Mouse (Mus musculus) heart, postnatal 25 days (tissue): ENCODE data around the gene Ercc8. TPM values are rescaled to one million over a fixed set of nuclear protein-coding genes. Genes with fewer than 3 reads are reported as not detected.

Source experiments
- DNase-seq: peaks from one replicate; pipeline ENCODE4 v3.0.0; 2022; ENCODE audit warnings: low spot score
- intact Hi-C: fragments of 180-260 bp; cut with DNase I; formaldehyde crosslinking; loops from one replicate; pipeline ENCODE4 v1.15.1; 2025
- total RNA-seq, 2 experiments: library from RNA; stranded (reverse); gene quantifications; 2 replicates each; pipeline ENCODE4 v1.2.3; 2021

Gene Ercc8
- total RNA-seq = 1 to 10 TPM; 6.3 to 7.2 TPM

DNA sequence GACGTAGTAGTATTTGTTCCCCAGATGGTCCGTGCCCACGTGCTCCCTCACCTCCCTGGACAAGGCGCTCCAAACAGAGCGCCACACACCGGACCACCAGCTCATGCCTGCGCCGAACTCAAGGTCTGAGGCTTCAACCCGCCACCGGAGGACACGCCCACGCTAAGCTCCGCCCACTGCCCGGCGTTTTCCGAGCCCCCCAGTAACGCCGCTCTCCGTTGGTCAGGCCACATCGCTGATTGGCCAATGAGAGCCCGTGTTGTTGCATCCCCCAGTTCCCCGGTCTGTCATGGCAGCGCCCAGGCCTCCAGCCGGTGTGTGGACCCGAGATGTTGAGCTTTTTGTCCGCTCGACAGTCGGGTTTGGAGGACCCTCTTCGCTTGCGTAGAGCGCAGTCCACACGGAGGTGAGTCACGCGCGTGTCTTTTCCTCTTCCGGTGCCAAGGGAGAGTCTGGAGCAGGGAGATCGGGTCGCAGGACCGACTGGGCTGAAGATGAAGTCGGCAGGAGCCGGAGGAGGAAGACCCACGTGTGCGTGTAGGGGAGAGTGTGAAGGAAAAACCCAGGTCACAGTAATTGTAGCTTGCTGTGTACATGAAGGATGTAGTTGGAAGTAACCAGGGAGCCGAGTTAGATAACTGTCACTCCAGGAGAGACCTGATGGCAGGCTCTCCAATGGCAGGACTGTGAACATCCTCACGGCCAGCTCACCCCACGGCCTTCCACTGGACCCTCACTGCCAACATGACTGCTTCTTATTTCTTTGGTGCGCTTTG, at the start of gene Ercc8, which contains the start of gene Ndufaf2:
TSS of gene Ercc8 (plus strand) at position 267 of the 776 bp plus-strand sequence.
TSS of gene Ndufaf2 (minus strand) at position 159 of the 776 bp plus-strand sequence.
- intact Hi-C loops = loop anchor here (10.0 kb wide), 2 partner anchors 274 to 484 kb away; no protein-coding TSS in a partner anchor

DNA sequence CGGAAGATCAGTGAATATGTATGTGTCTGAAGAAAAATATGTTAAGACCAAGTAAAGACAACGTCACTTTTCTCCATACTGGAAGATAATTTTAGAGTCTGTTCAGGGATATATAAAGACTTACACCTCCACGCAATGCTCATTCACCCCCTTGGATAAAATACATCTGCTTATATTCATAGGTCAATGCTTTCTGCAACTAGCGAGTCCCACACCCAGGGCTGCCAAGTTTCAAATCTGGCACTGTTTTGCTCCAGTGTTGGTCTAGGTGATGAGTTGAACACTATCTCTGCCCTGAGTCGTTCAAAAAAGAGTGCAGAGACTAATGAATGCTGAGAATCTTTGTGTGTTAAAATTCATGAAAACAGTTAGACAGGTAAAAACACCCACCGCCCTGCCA, 47.6 kb upstream of the Ercc8 start:
- DNase-seq = no peak
- intact Hi-C loops = no loop called here

More for the DNA sequence above, at the start of gene Ercc8, which contains the start of gene Ndufaf2:
- DNase-seq = peak; percentile 88

DNA sequence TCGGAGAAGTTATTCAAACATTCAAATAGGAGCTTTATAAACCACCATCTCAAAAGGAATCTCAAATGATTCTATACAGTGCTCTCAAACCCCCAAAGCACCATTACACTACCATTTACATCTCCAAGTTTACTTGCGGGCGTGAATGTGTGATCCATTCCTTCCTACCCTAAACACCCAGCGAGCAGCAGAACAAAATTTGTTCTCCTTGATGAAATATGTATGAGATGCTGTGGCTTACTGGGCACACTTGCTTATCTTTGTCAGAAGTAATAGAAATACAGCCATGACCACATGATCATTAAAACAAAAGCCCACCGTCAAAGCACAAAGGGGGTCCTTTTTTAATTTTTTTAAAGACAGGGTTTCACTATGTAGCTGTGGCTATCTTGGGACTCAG, 45.0 kb upstream of the Ercc8 start:
- no peak for DNase-seq
- intact Hi-C loops = no loop called here

DNA sequence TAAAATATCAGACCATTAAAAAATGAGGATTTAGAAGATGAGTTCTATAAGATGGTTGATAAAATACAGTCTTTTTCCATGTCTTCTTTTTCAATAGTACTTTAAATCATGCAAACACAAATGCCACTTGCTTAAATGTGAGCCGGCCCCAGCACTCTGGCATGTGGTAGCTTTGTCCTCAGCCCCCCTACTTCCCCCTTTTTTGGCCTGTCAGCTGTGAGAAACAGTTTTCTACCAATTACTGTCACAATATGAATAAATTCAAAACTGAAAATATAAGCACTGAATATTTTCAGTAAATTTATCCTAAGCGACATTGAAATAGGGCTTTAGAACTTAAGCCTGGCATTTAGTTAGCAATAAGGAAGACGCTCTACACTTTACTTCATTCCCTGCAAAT, 44.3 kb upstream of the Ercc8 start:
- no peak for DNase-seq
- intact Hi-C loops = no loop called here

- no peak for DNase-seq
- intact Hi-C loops = no loop called here
Measured at GRCm38 (mm10) chr13:108117654-108118053, 40.9 kb upstream of the Ercc8 start.

DNA sequence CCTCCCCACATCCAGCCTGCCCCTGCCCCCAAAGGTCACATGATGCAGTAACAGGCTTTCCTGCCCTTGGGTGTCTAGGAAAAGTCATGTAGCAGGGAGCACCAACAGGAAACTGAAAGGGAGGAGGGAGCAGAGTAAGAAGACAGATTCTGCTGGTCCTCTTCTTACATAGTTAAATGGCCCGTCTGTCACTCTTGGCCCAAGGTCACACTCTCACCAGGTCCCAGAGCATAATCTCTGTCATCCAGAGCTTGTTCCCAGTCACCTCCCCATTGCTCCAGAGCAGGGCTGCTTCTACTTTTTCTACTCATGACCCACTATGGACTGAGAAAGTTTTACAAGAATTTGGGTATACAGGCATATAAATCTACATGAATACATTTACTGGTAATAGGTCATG, 40.3 kb upstream of the Ercc8 start:
- intact Hi-C loops = no loop called here
- no peak for DNase-seq

GRCm38 (mm10) chr13:108119411-108120310, 38.9 kb upstream of the Ercc8 start:
- intact Hi-C loops = no loop called here
- DNase-seq = no peak

- intact Hi-C loops = no loop called here
Measured at GRCm38 (mm10) chr13:108123109-108123723, 35.3 kb upstream of the Ercc8 start.

GRCm38 (mm10) chr13:108124096-108124495, 34.4 kb upstream of the Ercc8 start:
- intact Hi-C loops = no loop called here
- no peak for DNase-seq

More at GRCm38 (mm10) chr13:108123109-108123723, 35.3 kb upstream of the Ercc8 start:
- DNase-seq = no peak

- no peak for DNase-seq
- intact Hi-C loops = loop anchor here (5.0 kb wide), 1 partner anchor 79 kb away; no protein-coding TSS in a partner anchor
Measured at GRCm38 (mm10) chr13:108126246-108126645, 32.3 kb upstream of the Ercc8 start.

DNA sequence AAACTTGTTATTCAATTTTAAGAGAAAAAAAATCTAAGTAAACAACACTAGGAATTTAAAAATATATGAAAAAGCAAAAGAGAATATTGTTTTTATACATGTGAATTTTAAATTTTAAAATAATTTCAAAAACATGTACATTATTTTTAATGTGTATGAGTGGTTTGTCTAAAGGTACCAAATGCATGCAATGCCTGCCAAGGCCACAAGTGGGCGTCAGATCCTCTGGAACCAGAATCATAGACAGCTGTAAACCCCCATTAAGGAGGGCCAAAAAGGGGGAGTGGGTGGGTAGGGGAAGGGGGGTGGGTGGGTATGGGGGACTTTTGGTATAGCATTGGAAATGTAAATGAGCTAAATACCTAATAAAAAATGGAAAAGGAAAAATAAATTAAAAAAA, 31.4 kb upstream of the Ercc8 start:
- intact Hi-C loops = loop anchor here (5.0 kb wide), 1 partner anchor 80 kb away; no protein-coding TSS in a partner anchor
- no peak for DNase-seq

DNA sequence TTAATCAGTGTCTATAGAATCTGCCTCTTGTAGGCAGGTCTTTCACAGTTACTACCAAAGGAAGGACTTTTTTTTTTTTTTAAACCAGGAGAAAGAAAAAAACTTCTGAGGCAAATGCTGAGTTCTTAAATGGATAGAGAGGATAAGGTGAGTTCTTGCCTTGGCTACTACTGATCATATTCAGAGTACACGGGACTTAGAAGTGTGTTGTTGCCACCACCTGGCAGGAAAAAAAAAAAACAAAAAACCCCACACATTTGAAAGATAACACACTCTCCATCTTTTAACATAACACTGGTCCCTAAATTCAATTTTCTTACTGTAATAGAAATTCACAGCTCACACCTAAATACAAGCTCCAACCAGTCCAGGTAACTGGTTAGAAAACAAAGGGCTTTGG, 30.6 kb upstream of the Ercc8 start:
- DNase-seq = no peak
- intact Hi-C loops = loop anchor here (2.0 to 5.0 kb wide), 2 partner anchors 25 to 81 kb away; no protein-coding TSS in a partner anchor

GRCm38 (mm10) chr13:108129070-108129469, 29.5 kb upstream of the Ercc8 start:
- no peak for DNase-seq
- intact Hi-C loops = loop anchor here (2.0 to 5.0 kb wide), 2 partner anchors 24 to 82 kb away; no protein-coding TSS in a partner anchor

DNA sequence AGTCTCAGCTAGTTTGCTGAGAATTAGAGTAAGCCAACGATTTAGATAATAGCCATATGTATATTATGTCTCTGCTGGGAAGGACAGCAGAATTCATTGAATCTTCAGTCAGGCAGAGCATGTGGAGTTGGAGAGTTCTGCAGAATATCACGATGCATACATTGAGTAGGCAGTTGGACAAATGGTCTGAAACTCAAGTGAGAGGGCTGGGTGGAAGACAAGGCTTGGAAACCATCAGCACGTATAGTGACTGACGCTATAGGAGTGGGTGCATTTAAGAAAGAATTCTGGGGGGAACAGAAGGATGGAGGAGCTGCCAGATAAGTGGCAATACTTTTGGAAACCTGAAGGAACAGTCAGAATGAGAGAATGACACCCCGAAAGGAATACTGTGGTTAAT, 27.8 kb upstream of the Ercc8 start:
- no peak for DNase-seq
- intact Hi-C loops = no loop called here

DNA sequence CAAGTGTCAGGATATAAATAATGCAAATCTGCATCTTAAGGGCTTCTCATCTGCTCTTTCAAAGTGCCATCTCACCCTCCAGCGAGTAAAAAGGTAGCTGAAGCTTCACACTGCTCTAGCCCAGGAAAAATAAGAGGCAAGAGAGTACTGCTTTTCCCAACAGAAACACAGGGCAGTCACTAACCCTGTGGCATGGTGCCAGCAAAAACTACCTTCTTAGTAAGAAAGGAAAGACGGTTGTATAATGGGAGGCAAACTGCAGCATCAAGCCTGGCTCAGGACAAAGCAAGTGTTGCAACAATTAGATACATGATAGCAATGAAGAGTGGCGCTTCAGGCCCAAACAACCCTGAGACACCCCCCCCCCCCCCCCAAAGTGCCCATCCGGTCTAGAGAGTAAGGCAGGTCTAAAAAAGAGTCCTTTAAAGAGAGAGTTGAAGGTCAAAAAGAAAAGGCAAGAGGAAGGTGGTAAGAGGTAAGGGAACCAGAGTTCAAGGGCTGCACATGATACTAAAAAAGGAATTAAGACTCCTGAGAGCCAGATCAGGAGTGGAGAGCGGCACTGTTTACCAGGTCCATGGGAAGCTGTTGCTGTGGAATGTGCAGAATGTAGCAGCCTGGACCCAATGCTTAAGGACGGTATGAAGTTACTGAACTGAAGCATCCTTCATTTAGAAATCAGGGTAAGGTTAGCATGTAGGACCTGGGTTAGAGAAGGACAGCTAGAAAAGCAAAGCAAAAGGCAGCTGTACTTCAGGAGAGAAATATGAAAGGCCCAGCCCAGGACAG, 26.3 kb upstream of the Ercc8 start:
- no peak for DNase-seq
- intact Hi-C loops = no loop called here

- intact Hi-C loops = no loop called here
- DNase-seq = no peak
Measured at GRCm38 (mm10) chr13:108135617-108136016, 22.9 kb upstream of the Ercc8 start.

DNA sequence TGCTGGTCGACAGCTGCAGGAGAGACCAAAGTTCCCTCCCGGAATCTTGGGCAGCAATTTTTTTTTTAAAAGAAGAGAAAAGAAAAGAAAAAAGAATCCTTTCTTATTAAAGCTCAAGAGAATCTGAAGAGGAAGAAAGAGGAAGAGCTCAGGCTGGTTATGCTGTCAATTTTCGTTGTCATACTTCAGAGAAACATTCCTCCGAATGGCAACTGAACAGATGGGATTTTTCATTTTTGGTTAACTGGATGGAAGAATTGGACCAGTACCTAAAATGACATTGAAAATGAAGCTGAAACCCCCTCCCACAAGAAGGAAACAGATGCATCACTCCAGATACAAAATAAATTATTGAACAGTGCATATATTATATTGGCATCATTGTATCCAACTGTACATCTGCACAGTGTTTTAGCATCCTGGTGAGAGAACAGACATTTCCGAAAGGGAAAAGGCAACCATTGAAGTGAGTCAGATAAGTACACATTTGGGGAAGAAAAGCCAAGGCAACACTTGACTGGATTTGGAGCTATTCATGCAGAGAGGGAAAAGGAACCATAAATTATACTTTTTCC, 20.0 kb upstream of the Ercc8 start:
- intact Hi-C loops = no loop called here
- DNase-seq = no peak

GRCm38 (mm10) chr13:108144086-108144485, 14.4 kb upstream of the Ercc8 start:
- intact Hi-C loops = no loop called here
- no peak for DNase-seq

DNA sequence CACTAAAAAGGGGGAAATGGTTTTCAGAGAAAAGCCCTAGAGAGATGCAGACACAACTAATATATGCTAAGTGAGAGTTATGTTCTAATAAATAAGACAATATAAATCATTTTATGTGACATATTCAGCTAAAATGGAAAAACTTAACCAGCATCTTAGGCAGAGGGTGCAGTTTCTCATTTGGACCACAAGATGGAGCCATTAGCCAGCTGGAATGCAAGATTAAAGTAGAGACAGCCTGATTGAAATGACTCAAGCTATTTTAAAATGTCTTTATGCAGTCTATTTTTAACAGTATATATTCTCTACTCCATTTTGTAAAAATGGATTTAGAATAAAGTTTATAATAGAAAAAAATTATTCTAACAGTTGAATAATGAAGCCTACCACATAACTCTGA, 6.7 kb upstream of the Ercc8 start:
- intact Hi-C loops = loop anchor here (2.0 to 10.0 kb wide), 8 partner anchors 23 to 1037 kb away; no protein-coding TSS in a partner anchor
- DNase-seq = no peak
